Mouse (Mus musculus) heart, embryonic 11.5 days (tissue): ENCODE data around the gene Slc10a7. TPM values are rescaled to one million over a fixed set of nuclear protein-coding genes. Genes with fewer than 3 reads are reported as not detected.

Source experiments
- ATAC-seq: fragments of 200-750 bp; cut with Nextera tagmentation; replicated peaks from 2 replicates; pipeline ENCODE4 v1.8.0; 2017; ENCODE audit warnings: moderate library complexity; ENCODE audit not compliant: insufficient number of reproducible peaks, low FRiP score, low TSS enrichment
- H3K27ac ChIP-seq: fragments of 300-500 bp; sonication (generic); 2 replicates; pipeline ENCODE4 v1.5.1; 2014; ENCODE audit warnings: mild to moderate bottlenecking, low read depth, low read length
- H3K27me3 ChIP-seq: fragments of 300-500 bp; sonication (generic); 2 replicates; pipeline ENCODE4 v1.6.1; 2014; ENCODE audit warnings: mild to moderate bottlenecking, low read length, mixed read lengths; ENCODE audit not compliant: control insufficient read depth, insufficient read depth
- H3K36me3 ChIP-seq: fragments of 300-500 bp; sonication (generic); 2 replicates; pipeline ENCODE4 v1.6.1; 2014; ENCODE audit warnings: mild to moderate bottlenecking, low read length, moderate library complexity, mixed read lengths; ENCODE audit not compliant: control insufficient read depth, insufficient read depth
- H3K4me1 ChIP-seq: fragments of 300-500 bp; sonication (generic); 2 replicates; pipeline ENCODE4 v1.6.1; 2014; ENCODE audit warnings: low read length; ENCODE audit not compliant: control insufficient read depth, insufficient read depth
- H3K4me2 ChIP-seq: fragments of 300-500 bp; sonication (generic); 2 replicates; pipeline ENCODE4 v1.6.1; 2014; ENCODE audit warnings: mild to moderate bottlenecking, moderate library complexity
- H3K4me3 ChIP-seq: fragments of 300-500 bp; sonication (generic); 2 replicates; pipeline ENCODE4 v1.5.1; 2014; ENCODE audit warnings: low read depth, low read length
- H3K9ac ChIP-seq: fragments of 300-500 bp; sonication (generic); 2 replicates; pipeline ENCODE4 v1.6.1; 2014; ENCODE audit warnings: mild to moderate bottlenecking, low read depth, low read length, moderate library complexity
- H3K9me3 ChIP-seq: fragments of 300-500 bp; sonication (generic); replicated peaks from 2 replicates; pipeline ENCODE4 v1.6.1; 2016; ENCODE audit warnings: low read length; ENCODE audit not compliant: control insufficient read depth
- WGBS: fragments of 180-500 bp; shearing (Covaris S2); extraction: QIAGEN DNeasy Blood & Tissue Kit; methylation state at CpG from one replicate; pipeline ENCODE4 v1.1.7; 2014; ENCODE audit not compliant: insufficient replicate concordance; 5-methylcytosine and 5-hydroxymethylcytosine counted together
- polyA plus RNA-seq: library from polyadenylated mRNA; unstranded; fragments of >200 nt; fragmentation: Nextera tagmentation; extraction: Ambion mirVana; gene quantifications from 2 replicates; pipeline ENCODE4 v1.2.1, GENCODE M21; 2014

Gene Slc10a7
- polyA plus RNA-seq, 1 experiment from 2014 or later, result 8.9 TPM

DNA sequence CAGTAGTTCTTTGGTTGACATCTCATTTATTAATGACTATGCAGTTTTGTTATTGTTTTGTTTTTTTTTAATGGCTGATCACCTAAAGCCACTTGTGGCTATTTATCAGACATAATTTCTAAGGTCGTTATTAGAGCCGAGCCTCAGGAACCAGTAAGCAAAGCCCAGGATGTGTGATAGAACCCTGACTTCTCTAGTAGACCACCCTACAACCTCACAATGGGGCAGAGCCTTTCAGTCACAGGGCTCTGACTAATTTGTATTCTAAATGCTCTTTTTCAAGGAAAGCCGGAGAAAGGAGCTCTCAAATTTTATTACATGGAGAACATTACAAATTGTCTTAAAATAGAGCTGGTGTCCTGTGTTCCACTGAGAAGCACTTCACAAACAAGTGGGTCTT, 124.9 kb downstream of the Slc10a7 start:
- Histone ChIP-seq H3K9me3 (no peaks in the 10 kb centered on the region), H3K9ac (no peak overlapping the region), H3K36me3 (no peaks in the 10 kb centered on the region), H3K4me3 (no peak overlapping the region), H3K4me1 (peaks cover 6% of the 10 kb centered on the region), H3K27me3 (no peaks in the 10 kb centered on the region), H3K4me2 (no peak overlapping the region), H3K27ac (no peak overlapping the region)
- 70% methylated on average over 3 of the region's 3 CpGs for WGBS
- no peak for ATAC-seq

GRCm38 (mm10) chr8:78634523-78635240, 125.5 kb downstream of the Slc10a7 start:
- peaks cover 6% of the 10 kb centered on the region for H3K4me1 ChIP-seq
- no peak overlapping the region for H3K4me3 ChIP-seq
- no peaks in the 10 kb centered on the region for H3K36me3 ChIP-seq

GRCm38 (mm10) chr8:78635241-78635771, 126.2 kb downstream of the Slc10a7 start:
- H3K9me3 ChIP-seq, result no peaks in the 10 kb centered on the region
- no peaks in the 10 kb centered on the region for H3K27me3 ChIP-seq
- H3K4me1 ChIP-seq, result peaks cover 5% of the 10 kb centered on the region
- no peak overlapping the region for H3K4me2 ChIP-seq
- H3K27ac ChIP-seq, result no peak overlapping the region
- H3K36me3 ChIP-seq, result no peaks in the 10 kb centered on the region
- H3K4me3 ChIP-seq, result no peak overlapping the region
- H3K9ac ChIP-seq, result no peak overlapping the region
- WGBS, result 80% methylated on average over 8 of the region's 8 CpGs
- ATAC-seq, result no peak

More at GRCm38 (mm10) chr8:78634523-78635240, 125.5 kb downstream of the Slc10a7 start:
- no peak overlapping the region for H3K27ac ChIP-seq
- no peak overlapping the region for H3K4me2 ChIP-seq
- WGBS, result 67% methylated on average over 17 of the region's 17 CpGs
- no peaks in the 10 kb centered on the region for H3K27me3 ChIP-seq
- H3K9me3 ChIP-seq, result no peaks in the 10 kb centered on the region
- no peak overlapping the region for H3K9ac ChIP-seq
- ATAC-seq, result no peak

GRCm38 (mm10) chr8:78641919-78642318, 132.8 kb downstream of the Slc10a7 start:
- H3K4me3 ChIP-seq, result no peak overlapping the region
- no peaks in the 10 kb centered on the region for H3K36me3 ChIP-seq
- H3K4me1 ChIP-seq, result no peaks in the 10 kb centered on the region
- H3K9me3 ChIP-seq, result peaks cover 5% of the 10 kb centered on the region; the same call in 1 of the 2 replicates
- no peak overlapping the region for H3K27ac ChIP-seq
- H3K9ac ChIP-seq, result no peak overlapping the region
- no peak overlapping the region for H3K4me2 ChIP-seq
- H3K27me3 ChIP-seq, result no peaks in the 10 kb centered on the region
- ATAC-seq, result no peak
- WGBS, result 87% methylated on average over 9 of the region's 9 CpGs

- peaks cover 5% of the 10 kb centered on the region; the same call in 1 of the 2 replicates for H3K9me3 ChIP-seq
- H3K4me3 ChIP-seq, result no peak overlapping the region
- H3K27ac ChIP-seq, result no peak overlapping the region
- WGBS, result 74% methylated on average over 5 of the region's 5 CpGs
- no peak overlapping the region for H3K9ac ChIP-seq
- H3K4me2 ChIP-seq, result no peak overlapping the region
- H3K4me1 ChIP-seq, result 0 out of 2 replicates have a peak, but pooled peaks cover 4% of the 10 kb centered on the region
- no peaks in the 10 kb centered on the region for H3K27me3 ChIP-seq
- no peaks in the 10 kb centered on the region for H3K36me3 ChIP-seq
- no peak for ATAC-seq
Observed at GRCm38 (mm10) chr8:78642376-78642775, 133.2 kb downstream of the Slc10a7 start.

DNA sequence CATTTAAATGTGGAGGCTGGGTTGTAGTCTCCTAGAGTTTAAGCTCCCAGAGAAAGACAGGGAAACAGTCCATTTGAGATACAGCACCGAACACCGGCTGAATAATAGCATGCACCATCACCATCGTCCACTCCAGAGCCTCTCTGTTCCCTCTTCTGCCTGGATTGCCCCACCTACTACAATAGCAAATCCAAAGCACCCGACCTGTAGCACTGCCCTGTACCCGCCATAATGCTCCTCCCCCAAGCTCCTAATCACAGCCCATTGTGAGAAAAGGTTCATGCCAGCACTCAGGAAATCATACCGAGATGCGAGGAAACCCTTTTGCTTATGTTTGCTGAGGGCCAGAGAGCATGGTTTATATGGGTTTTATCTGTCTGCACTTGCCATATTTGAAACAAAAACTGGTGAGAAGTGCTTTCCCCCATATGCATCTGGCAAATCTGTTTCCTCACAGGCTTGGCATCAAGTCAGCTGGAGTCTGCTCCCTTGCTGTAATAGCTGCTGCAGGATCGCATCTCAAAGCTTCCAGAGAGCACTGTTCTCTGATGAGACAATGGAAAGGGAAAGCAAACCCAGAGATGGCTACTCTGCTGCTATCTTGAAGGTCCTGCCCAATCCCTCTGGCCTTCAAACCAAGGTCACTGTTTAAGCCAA, 138.0 kb downstream of the Slc10a7 start:
- 54% methylated on average over 8 of the region's 8 CpGs for WGBS
- Histone ChIP-seq H3K27ac (no peak overlapping the region), H3K36me3 (no peaks in the 10 kb centered on the region), H3K4me1 (0 out of 2 replicates have a peak, but pooled peaks cover 5% of the 10 kb centered on the region), H3K4me2 (no peak overlapping the region), H3K4me3 (no peak overlapping the region), H3K9me3 (peaks cover 5% of the 10 kb centered on the region; the same call in 1 of the 2 replicates), H3K9ac (no peak overlapping the region), H3K27me3 (no peaks in the 10 kb centered on the region)
- ATAC-seq, result no peak

DNA sequence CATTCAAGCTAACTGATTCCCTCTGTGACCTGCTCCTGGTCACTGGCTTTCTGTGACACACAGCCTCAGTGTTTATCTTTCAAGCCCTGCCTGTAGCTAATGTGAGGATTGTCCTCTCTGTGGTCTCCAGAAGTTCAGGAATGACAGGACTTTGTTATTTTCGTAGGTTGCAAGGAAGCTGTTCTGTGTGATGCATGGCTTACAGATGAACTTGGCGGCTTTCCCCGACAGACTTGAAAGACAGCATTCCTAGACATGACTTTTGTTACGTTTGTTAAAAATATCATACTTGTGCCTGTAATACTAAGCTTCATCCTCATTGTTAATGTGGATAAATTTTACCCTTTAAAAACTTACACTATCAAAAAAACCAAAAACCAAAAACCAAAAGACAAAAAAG, 138.7 kb downstream of the Slc10a7 start:
- Histone ChIP-seq H3K9ac (no peak overlapping the region), H3K27me3 (no peaks in the 10 kb centered on the region), H3K4me3 (no peak overlapping the region), H3K9me3 (peaks cover 5% of the 10 kb centered on the region; the same call in 1 of the 2 replicates), H3K4me2 (no peak overlapping the region), H3K27ac (no peak overlapping the region), H3K4me1 (0 out of 2 replicates have a peak, but pooled peaks cover 5% of the 10 kb centered on the region), H3K36me3 (no peaks in the 10 kb centered on the region)
- ATAC-seq, result no peak
- 61% methylated on average over 4 of the region's 4 CpGs for WGBS

GRCm38 (mm10) chr8:78648918-78649317, 139.8 kb downstream of the Slc10a7 start:
- no peak overlapping the region for H3K4me2 ChIP-seq
- peaks cover 5% of the 10 kb centered on the region; the same call in 1 of the 2 replicates for H3K9me3 ChIP-seq
- WGBS, result 51% methylated on average over 7 of the region's 7 CpGs
- H3K27me3 ChIP-seq, result no peaks in the 10 kb centered on the region
- H3K36me3 ChIP-seq, result no peaks in the 10 kb centered on the region
- H3K4me3 ChIP-seq, result no peak overlapping the region
- 0 out of 2 replicates have a peak, but pooled peaks cover 5% of the 10 kb centered on the region for H3K4me1 ChIP-seq
- H3K9ac ChIP-seq, result no peak overlapping the region
- no peak for ATAC-seq
- no peak overlapping the region for H3K27ac ChIP-seq
